Mouse (Mus musculus): ENCODE results near the gene Olfr1219. TPM values are rescaled to one million over a fixed set of nuclear protein-coding genes. Genes with fewer than 3 reads are reported as not detected.

Olfr1219 gene
- total RNA-seq, 1 experiment, result not detected

GRCm38 (mm10) chr2:89093848-89094247, 10.5 kb upstream of the Olfr1219 start:
- H3K4me3 ChIP-seq (ENCODE audit: insufficient read depth in 1 of 2, low read depth in 1 of 2, low read length in 2 of 2, poor library complexity in 1 of 2, severe bottlenecking in 1 of 2), result no peak overlapping the region
- TF ChIP-seq CHD2 (IDR thresholded peaks at IDR 0.05; ENCODE audit: low read depth, low read length) (no peak), MAFK (IDR thresholded peaks at IDR 0.05; ENCODE audit: insufficient read depth, low read depth, low read length) (no peak), ZNF384 (IDR thresholded peaks at IDR 0.05; ENCODE audit: low read depth, low read length) (no peak), ZC3H11A (IDR thresholded peaks at IDR 0.05; ENCODE audit: borderline replicate concordance, low read depth, low read length) (no peak), HCFC1 (IDR thresholded peaks at IDR 0.05; ENCODE audit: borderline replicate concordance, insufficient read depth, low read length) (no peak)
- H3K27ac ChIP-seq (ENCODE audit: insufficient read depth, low read depth, low read length, poor library complexity, severe bottlenecking), result no peak overlapping the region
- in situ Hi-C loops (cut with MboI; ENCODE audit: low sequenced_read_pairs in 2 of 2, unreplicated experiment in 2 of 2), result no loop called here
- H3K4me1 ChIP-seq (ENCODE audit: control insufficient read depth in 2 of 2, insufficient read depth in 2 of 2, low read length in 2 of 2, poor library complexity in 1 of 2), result no peaks in the 10 kb centered on the region
- no peak for DNase-seq (ENCODE audit: low read depth, low spot score)
- no peaks in the 10 kb centered on the region for H3K36me3 ChIP-seq (ENCODE audit: control insufficient read depth, insufficient read depth, low read length, poor library complexity, severe bottlenecking)
- no peaks in the 10 kb centered on the region for H3K9me3 ChIP-seq (ENCODE audit: control insufficient read depth, insufficient read depth, low read depth, low read length)
- no peak overlapping the region for H3K9ac ChIP-seq (ENCODE audit: insufficient read depth, low read depth, low read length, poor library complexity, severe bottlenecking)

GRCm38 (mm10) chr2:89081487-89081886, 1.8 kb downstream of the Olfr1219 start:
- TF ChIP-seq ZNF384 (IDR thresholded peaks at IDR 0.05; ENCODE audit: low read depth, low read length) (no peak), ZC3H11A (IDR thresholded peaks at IDR 0.05; ENCODE audit: borderline replicate concordance, low read depth, low read length) (no peak), CHD2 (IDR thresholded peaks at IDR 0.05; ENCODE audit: low read depth, low read length) (no peak), MAFK (IDR thresholded peaks at IDR 0.05; ENCODE audit: insufficient read depth, low read depth, low read length) (no peak), HCFC1 (IDR thresholded peaks at IDR 0.05; ENCODE audit: borderline replicate concordance, insufficient read depth, low read length) (no peak)

GRCm38 (mm10) chr2:89061087-89061486, 22.2 kb downstream of the Olfr1219 start, which contains the start of gene Olfr1218:
Gene Olfr1218 (minus strand): TSS chr2:89061187.
- Histone ChIP-seq H3K9ac (ENCODE audit: insufficient read depth, low read depth, low read length, poor library complexity, severe bottlenecking) (no peak within 1 kb of the TSS), H3K4me3 (ENCODE audit: insufficient read depth in 1 of 2, low read depth in 1 of 2, low read length in 2 of 2, poor library complexity in 1 of 2, severe bottlenecking in 1 of 2) (no peak within 1 kb of the TSS), H3K9me3 (ENCODE audit: control insufficient read depth, insufficient read depth, low read depth, low read length) (no peaks in the 10 kb centered on the region), H3K36me3 (ENCODE audit: control insufficient read depth, insufficient read depth, low read length, poor library complexity, severe bottlenecking) (no peaks in the 10 kb centered on the region), H3K4me1 (ENCODE audit: control insufficient read depth in 2 of 2, insufficient read depth in 2 of 2, low read length in 2 of 2, poor library complexity in 1 of 2) (no peaks in the 10 kb centered on the region), H3K27ac (ENCODE audit: insufficient read depth, low read depth, low read length, poor library complexity, severe bottlenecking) (no peak within 1 kb of the TSS)
- no peak for TF ChIP-seq MAFK (IDR thresholded peaks at IDR 0.05; ENCODE audit: insufficient read depth, low read depth, low read length)
- TF ChIP-seq ZNF384 (IDR thresholded peaks at IDR 0.05; ENCODE audit: low read depth, low read length), result no peak
- no peak for TF ChIP-seq ZC3H11A (IDR thresholded peaks at IDR 0.05; ENCODE audit: borderline replicate concordance, low read depth, low read length)
- no peak for TF ChIP-seq HCFC1 (IDR thresholded peaks at IDR 0.05; ENCODE audit: borderline replicate concordance, insufficient read depth, low read length)
- TF ChIP-seq CHD2 (IDR thresholded peaks at IDR 0.05; ENCODE audit: low read depth, low read length), result no peak
- no peak for DNase-seq (ENCODE audit: low read depth, low spot score)
- in situ Hi-C loops (cut with MboI; ENCODE audit: low sequenced_read_pairs in 2 of 2, unreplicated experiment in 2 of 2), result no loop called here

More at GRCm38 (mm10) chr2:89081487-89081886, 1.8 kb downstream of the Olfr1219 start:
- no peak overlapping the region for H3K4me3 ChIP-seq (ENCODE audit: insufficient read depth in 1 of 2, low read depth in 1 of 2, low read length in 2 of 2, poor library complexity in 1 of 2, severe bottlenecking in 1 of 2)
- no peak overlapping the region for H3K9ac ChIP-seq (ENCODE audit: insufficient read depth, low read depth, low read length, poor library complexity, severe bottlenecking)
- DNase-seq (ENCODE audit: low read depth, low spot score), result no peak
- no peaks in the 10 kb centered on the region for H3K9me3 ChIP-seq (ENCODE audit: control insufficient read depth, insufficient read depth, low read depth, low read length)
- H3K4me1 ChIP-seq (ENCODE audit: control insufficient read depth in 2 of 2, insufficient read depth in 2 of 2, low read length in 2 of 2, poor library complexity in 1 of 2), result no peaks in the 10 kb centered on the region
- no peaks in the 10 kb centered on the region for H3K36me3 ChIP-seq (ENCODE audit: control insufficient read depth, insufficient read depth, low read length, poor library complexity, severe bottlenecking)
- no peak overlapping the region for H3K27ac ChIP-seq (ENCODE audit: insufficient read depth, low read depth, low read length, poor library complexity, severe bottlenecking)
- in situ Hi-C loops (cut with MboI; ENCODE audit: low sequenced_read_pairs in 2 of 2, unreplicated experiment in 2 of 2), result no loop called here

GRCm38 (mm10) chr2:89031965-89032364, 51.3 kb downstream of the Olfr1219 start, which contains the start of gene Olfr1217:
Gene Olfr1217 (minus strand): TSS chr2:89032065.
- in situ Hi-C loops (cut with MboI; ENCODE audit: low sequenced_read_pairs in 2 of 2, unreplicated experiment in 2 of 2), result no loop called here
- no peak for DNase-seq (ENCODE audit: low read depth, low spot score)
- no peak within 1 kb of the TSS for H3K9ac ChIP-seq (ENCODE audit: insufficient read depth, low read depth, low read length, poor library complexity, severe bottlenecking)
- H3K4me1 ChIP-seq (ENCODE audit: control insufficient read depth in 2 of 2, insufficient read depth in 2 of 2, low read length in 2 of 2, poor library complexity in 1 of 2), result no peaks in the 10 kb centered on the region
- no peak within 1 kb of the TSS for H3K4me3 ChIP-seq (ENCODE audit: insufficient read depth in 1 of 2, low read depth in 1 of 2, low read length in 2 of 2, poor library complexity in 1 of 2, severe bottlenecking in 1 of 2)
- no peaks in the 10 kb centered on the region for H3K9me3 ChIP-seq (ENCODE audit: control insufficient read depth, insufficient read depth, low read depth, low read length)
- no peak for TF ChIP-seq ZC3H11A (IDR thresholded peaks at IDR 0.05; ENCODE audit: borderline replicate concordance, low read depth, low read length)
- no peak for TF ChIP-seq MAFK (IDR thresholded peaks at IDR 0.05; ENCODE audit: insufficient read depth, low read depth, low read length)
- no peak for TF ChIP-seq ZNF384 (IDR thresholded peaks at IDR 0.05; ENCODE audit: low read depth, low read length)
- no peak for TF ChIP-seq HCFC1 (IDR thresholded peaks at IDR 0.05; ENCODE audit: borderline replicate concordance, insufficient read depth, low read length)
- TF ChIP-seq CHD2 (IDR thresholded peaks at IDR 0.05; ENCODE audit: low read depth, low read length), result no peak
- H3K36me3 ChIP-seq (ENCODE audit: control insufficient read depth, insufficient read depth, low read length, poor library complexity, severe bottlenecking), result no peaks in the 10 kb centered on the region
- H3K27ac ChIP-seq (ENCODE audit: insufficient read depth, low read depth, low read length, poor library complexity, severe bottlenecking), result no peak within 1 kb of the TSS

Other genes starting within 250 kb of the Olfr1219 start
- not detected in 2 replicates for gene Olfr1204, start 234.2 kb downstream of the Olfr1219 start, total RNA-seq (2012; rRNA removed)
- gene Olfr1206, start 220.3 kb downstream of the Olfr1219 start, total RNA-seq (2012; rRNA removed), result not detected in 2 replicates
- not detected in 2 replicates for gene Olfr1208, start 181.2 kb downstream of the Olfr1219 start, total RNA-seq (2012; rRNA removed)
- not detected in 2 replicates for gene Olfr1209, start 168.4 kb downstream of the Olfr1219 start, total RNA-seq (2012; rRNA removed)
- not detected in 2 replicates for gene Olfr1211, start 145.4 kb downstream of the Olfr1219 start, total RNA-seq (2012; rRNA removed)
- gene Olfr1212, start 129.5 kb downstream of the Olfr1219 start, total RNA-seq (2012; rRNA removed), result not detected in 2 replicates
- not detected in 2 replicates for gene Gm13762, start 103.2 kb downstream of the Olfr1219 start, total RNA-seq (2012; rRNA removed)
- gene Olfr1214, start 90.9 kb downstream of the Olfr1219 start, total RNA-seq (2012; rRNA removed), result not detected in 2 replicates
- gene Olfr1215, start 76.5 kb downstream of the Olfr1219 start, total RNA-seq (2012; rRNA removed), result not detected in 2 replicates
- not detected in 2 replicates for gene Olfr1216, start 65.2 kb downstream of the Olfr1219 start, total RNA-seq (2012; rRNA removed)
- gene Olfr1217, start 51.4 kb downstream of the Olfr1219 start, total RNA-seq (2012; rRNA removed), result not detected in 2 replicates
- not detected in 2 replicates for gene Olfr1218, start 22.3 kb downstream of the Olfr1219 start, total RNA-seq (2012; rRNA removed)
- not detected in 2 replicates for gene Olfr1220, start 23.3 kb upstream of the Olfr1219 start, total RNA-seq (2012; rRNA removed)
- gene Olfr1221, start 33.8 kb upstream of the Olfr1219 start, total RNA-seq (2012; rRNA removed), result not detected in 2 replicates
- not detected in 2 replicates for gene Olfr1222, start 49.5 kb upstream of the Olfr1219 start, total RNA-seq (2012; rRNA removed)
- gene Olfr1223, start 68.0 kb upstream of the Olfr1219 start, total RNA-seq (2012; rRNA removed), result not detected in 2 replicates
- gene Olfr1224-ps1, start 80.6 kb upstream of the Olfr1219 start, total RNA-seq (2012; rRNA removed), result not detected in 2 replicates
- not detected in 2 replicates for gene Olfr1225, start 91.2 kb upstream of the Olfr1219 start, total RNA-seq (2012; rRNA removed)
- gene Olfr1226, start 116.5 kb upstream of the Olfr1219 start, total RNA-seq (2012; rRNA removed), result not detected in 2 replicates
- gene Olfr1228, start 170.5 kb upstream of the Olfr1219 start, total RNA-seq (2012; rRNA removed), result not detected in 2 replicates
- not detected in 2 replicates for gene Olfr1229, start 204.5 kb upstream of the Olfr1219 start, total RNA-seq (2012; rRNA removed)
- not detected in 2 replicates for gene Olfr1230, start 213.8 kb upstream of the Olfr1219 start, total RNA-seq (2012; rRNA removed)
- not detected in 2 replicates for gene Olfr1231, start 223.6 kb upstream of the Olfr1219 start, total RNA-seq (2012; rRNA removed)
- not detected in 2 replicates for gene Olfr1232, start 246.2 kb upstream of the Olfr1219 start, total RNA-seq (2012; rRNA removed)